Mouse (Mus musculus) kidney, embryonic 15.5 days (tissue): Measurements from ENCODE around the gene Igf1r. TPM values are rescaled to one million over a fixed set of nuclear protein-coding genes. Genes with fewer than 3 reads are reported as not detected.

Source experiments
- ATAC-seq: fragments of 200-750 bp; cut with Nextera tagmentation; replicated peaks from 2 replicates; pipeline ENCODE4 v1.8.0; 2017; ENCODE audit warnings: moderate TSS enrichment; ENCODE audit not compliant: low FRiP score
- H3K27ac ChIP-seq: fragments of 300-500 bp; sonication (generic); 2 replicates; pipeline ENCODE4 v1.5.1; 2015; ENCODE audit warnings: mild to moderate bottlenecking, inconsistent platforms
- H3K27me3 ChIP-seq: fragments of 300-500 bp; sonication (generic); 2 replicates; pipeline ENCODE4 v1.6.1; 2015; ENCODE audit warnings: inconsistent platforms
- H3K36me3 ChIP-seq: fragments of 300-500 bp; sonication (generic); 2 replicates; pipeline ENCODE4 v1.6.1; 2015; ENCODE audit warnings: inconsistent platforms
- H3K4me1 ChIP-seq: fragments of 300-500 bp; sonication (generic); 2 replicates; pipeline ENCODE4 v1.6.1; 2015; ENCODE audit warnings: inconsistent platforms
- H3K4me2 ChIP-seq: fragments of 300-500 bp; sonication (generic); 2 replicates; pipeline ENCODE4 v1.6.1; 2015; ENCODE audit warnings: moderate library complexity, mild to moderate bottlenecking, inconsistent platforms
- H3K4me3 ChIP-seq: fragments of 300-500 bp; sonication (generic); replicated peaks from 2 replicates; pipeline ENCODE4 v1.5.1; 2015; ENCODE audit warnings: mild to moderate bottlenecking, inconsistent platforms
- H3K9ac ChIP-seq: fragments of 300-500 bp; sonication (generic); 2 replicates; pipeline ENCODE4 v1.6.1; 2015; ENCODE audit warnings: mild to moderate bottlenecking, inconsistent platforms
- H3K9me3 ChIP-seq: fragments of 300-500 bp; sonication (generic); replicated peaks from 2 replicates; pipeline ENCODE4 v1.6.1; 2016; ENCODE audit warnings: inconsistent platforms
- WGBS: fragments of 180-500 bp; shearing (Covaris S2); methylation state at CpG from one replicate; pipeline ENCODE4 v1.1.7; 2015; ENCODE audit warnings: mixed read lengths; 5-methylcytosine and 5-hydroxymethylcytosine counted together
- polyA plus RNA-seq: library from polyadenylated mRNA; unstranded; fragments of >200 nt; fragmentation: Nextera tagmentation; extraction: Ambion mirVana; gene quantifications from 2 replicates; pipeline ENCODE4 v1.2.1, GENCODE M21; 2015

The Igf1r gene
- polyA plus RNA-seq, 1 experiment from 2014 or later = 26.9 TPM

- Histone ChIP-seq H3K9ac (no peak overlapping the region), H3K4me1 (peaks cover 50% of the 10 kb centered on the region), H3K4me3 (no peak overlapping the region), H3K9me3 (no peaks in the 10 kb centered on the region), H3K27me3 (no peaks in the 10 kb centered on the region), H3K4me2 (no peak overlapping the region), H3K36me3 (0 out of 2 replicates have a peak, but pooled peaks cover 3% of the 10 kb centered on the region), H3K27ac (no peak overlapping the region)
- no peak for ATAC-seq
- WGBS = 53% methylated on average over 5 of the region's 5 CpGs
Measured at GRCm38 (mm10) chr7:68114364-68114763, 161.7 kb downstream of the Igf1r start.

- no peak overlapping the region for H3K9ac ChIP-seq
- H3K4me1 ChIP-seq = peaks cover 56% of the 10 kb centered on the region
- 0 out of 2 replicates have a peak, but pooled peaks cover 3% of the 10 kb centered on the region for H3K36me3 ChIP-seq
- H3K4me2 ChIP-seq = no peak overlapping the region
- 0 out of 2 replicates have a peak, but pooled peaks have one; percentile 7 for ATAC-seq
- H3K27ac ChIP-seq = no peak overlapping the region
- no peaks in the 10 kb centered on the region for H3K9me3 ChIP-seq
- 68% methylated on average over 21 of the region's 21 CpGs for WGBS
- no peak overlapping the region for H3K4me3 ChIP-seq
- no peaks in the 10 kb centered on the region for H3K27me3 ChIP-seq
Measured at GRCm38 (mm10) chr7:68114983-68115715, 162.5 kb downstream of the Igf1r start.

GRCm38 (mm10) chr7:68117567-68117966 lies 164.9 kb downstream of the Igf1r start:
- H3K9ac ChIP-seq = no peak overlapping the region
- no peaks in the 10 kb centered on the region for H3K27me3 ChIP-seq
- H3K4me3 ChIP-seq = no peak overlapping the region
- peaks cover 60% of the 10 kb centered on the region for H3K4me1 ChIP-seq
- 0 out of 2 replicates have a peak, but pooled peaks cover 3% of the 10 kb centered on the region for H3K36me3 ChIP-seq
- 75% methylated on average over 5 of the region's 5 CpGs for WGBS
- ATAC-seq = no peak
- H3K4me2 ChIP-seq = no peak overlapping the region
- H3K9me3 ChIP-seq = no peaks in the 10 kb centered on the region
- peak overlapping the region; percentile 83 for H3K27ac ChIP-seq

DNA sequence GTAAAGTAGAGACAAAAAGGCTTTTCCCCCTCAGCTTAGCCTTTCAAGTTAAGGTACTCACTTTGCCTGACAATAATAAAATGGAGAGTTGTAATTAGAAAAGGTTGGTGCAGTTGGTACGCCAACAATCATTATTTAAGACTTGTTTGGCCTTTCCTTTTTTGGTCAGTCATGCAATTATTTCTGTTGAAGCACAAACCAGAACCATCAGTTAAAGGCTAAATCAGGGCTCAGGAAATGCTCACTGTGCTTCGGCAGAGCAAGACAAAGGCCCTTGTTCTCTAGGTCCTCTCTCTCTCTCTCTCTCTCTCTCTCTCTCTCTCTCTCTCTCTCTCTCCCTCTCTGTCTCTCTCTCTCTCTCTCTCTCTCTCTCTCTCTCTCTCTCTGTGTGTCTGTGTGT lies 165.4 kb downstream of the Igf1r start:
- Histone ChIP-seq H3K9ac (no peak overlapping the region), H3K9me3 (no peaks in the 10 kb centered on the region), H3K4me3 (no peak overlapping the region), H3K36me3 (0 out of 2 replicates have a peak, but pooled peaks cover 3% of the 10 kb centered on the region), H3K27me3 (no peaks in the 10 kb centered on the region), H3K27ac (peak overlapping the region; percentile 83), H3K4me2 (no peak overlapping the region), H3K4me1 (peaks cover 58% of the 10 kb centered on the region)
- ATAC-seq = no peak
- 43% methylated on average over 2 of the region's 2 CpGs for WGBS

GRCm38 (mm10) chr7:68119605-68120004 lies 167.0 kb downstream of the Igf1r start:
- no peak for ATAC-seq
- Histone ChIP-seq H3K4me1 (peaks cover 53% of the 10 kb centered on the region), H3K4me2 (no peak overlapping the region), H3K27me3 (no peaks in the 10 kb centered on the region), H3K9me3 (no peaks in the 10 kb centered on the region), H3K4me3 (no peak overlapping the region), H3K27ac (peak overlapping the region; percentile 48), H3K36me3 (0 out of 2 replicates have a peak, but pooled peaks cover 3% of the 10 kb centered on the region), H3K9ac (no peak overlapping the region)
- 53% methylated on average over 5 of the region's 5 CpGs for WGBS

DNA sequence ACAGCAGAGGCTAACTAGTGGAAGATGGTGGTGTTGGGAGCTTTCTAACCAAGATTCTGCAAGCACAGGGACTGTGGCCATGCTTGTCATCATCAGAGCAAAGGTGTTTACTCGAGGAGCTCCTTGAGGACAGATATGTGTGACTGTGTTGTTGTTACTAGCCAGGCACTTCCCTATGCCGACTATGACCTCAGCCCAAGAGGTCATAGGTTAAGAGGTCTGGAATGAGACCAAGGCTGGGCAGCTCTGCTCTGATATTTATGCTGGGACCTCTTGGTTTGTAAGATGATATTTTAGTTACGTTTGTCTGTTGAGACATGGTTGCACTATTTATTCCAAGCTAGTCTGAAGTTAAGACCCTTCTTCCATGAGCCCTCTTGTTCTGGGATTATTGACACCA lies 169.8 kb downstream of the Igf1r start:
- Histone ChIP-seq H3K36me3 (0 out of 2 replicates have a peak, but pooled peaks cover 2% of the 10 kb centered on the region), H3K4me1 (peaks cover 38% of the 10 kb centered on the region), H3K27me3 (no peaks in the 10 kb centered on the region), H3K4me3 (no peak overlapping the region), H3K9me3 (no peaks in the 10 kb centered on the region), H3K27ac (no peak overlapping the region), H3K4me2 (no peak overlapping the region), H3K9ac (no peak overlapping the region)
- ATAC-seq = no peak
- WGBS = 26% methylated on average over 3 of the region's 3 CpGs

DNA sequence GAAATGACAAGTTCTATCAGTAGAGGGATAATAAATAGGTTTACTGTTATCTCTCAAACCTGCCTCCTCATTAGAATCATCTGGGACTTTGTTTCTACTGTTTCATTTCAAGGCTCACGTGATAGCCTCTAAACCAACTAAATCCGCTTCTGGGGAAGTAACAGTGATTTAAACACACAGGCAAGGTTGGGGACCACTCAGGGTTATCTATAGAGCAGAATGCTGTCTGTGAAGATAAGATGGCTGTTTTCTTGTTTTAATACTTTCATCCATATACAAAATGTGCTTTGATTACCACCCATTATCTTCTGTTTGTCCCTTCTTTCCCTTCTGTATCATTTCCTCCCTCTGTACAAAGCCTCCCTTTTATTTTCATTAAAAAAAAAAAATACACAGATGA lies 172.7 kb downstream of the Igf1r start:
- Histone ChIP-seq H3K4me3 (no peak overlapping the region), H3K9ac (no peak overlapping the region)
- WGBS = 79% methylated on average over 2 of the region's 2 CpGs

GRCm38 (mm10) chr7:68127799-68128261 lies 175.2 kb downstream of the Igf1r start:
- H3K4me2 ChIP-seq = peak overlapping the region; percentile 88
- 0 out of 2 replicates have a peak, but pooled peaks have one; percentile 40 for ATAC-seq
- no peak overlapping the region for H3K9ac ChIP-seq
- no peaks in the 10 kb centered on the region for H3K27me3 ChIP-seq
- peak overlapping the region; percentile 68; the same call in 1 of the 2 replicates for H3K4me3 ChIP-seq
- no peaks in the 10 kb centered on the region for H3K36me3 ChIP-seq
- peak overlapping the region; percentile 94 for H3K27ac ChIP-seq
- H3K9me3 ChIP-seq = no peaks in the 10 kb centered on the region
- peaks cover 42% of the 10 kb centered on the region for H3K4me1 ChIP-seq
- WGBS = 45% methylated on average over 6 of the region's 6 CpGs

More for the DNA sequence above, 172.7 kb downstream of the Igf1r start:
- H3K9me3 ChIP-seq = no peaks in the 10 kb centered on the region
- ATAC-seq = no peak
- H3K27me3 ChIP-seq = no peaks in the 10 kb centered on the region
- H3K36me3 ChIP-seq = no peaks in the 10 kb centered on the region
- H3K27ac ChIP-seq = no peak overlapping the region
- H3K4me1 ChIP-seq = peaks cover 37% of the 10 kb centered on the region
- H3K4me2 ChIP-seq = no peak overlapping the region

- ATAC-seq = no peak
- peak overlapping the region; percentile 94 for H3K27ac ChIP-seq
- H3K4me1 ChIP-seq = peaks cover 42% of the 10 kb centered on the region
- no peak overlapping the region for H3K9ac ChIP-seq
- peak overlapping the region; percentile 68 for H3K4me3 ChIP-seq
- no peaks in the 10 kb centered on the region for H3K9me3 ChIP-seq
- H3K4me2 ChIP-seq = peak overlapping the region; percentile 88
- H3K36me3 ChIP-seq = no peaks in the 10 kb centered on the region
- WGBS = 14% methylated on average over 7 of the region's 7 CpGs
- no peaks in the 10 kb centered on the region for H3K27me3 ChIP-seq
Measured at GRCm38 (mm10) chr7:68128271-68128674, 175.6 kb downstream of the Igf1r start.

DNA sequence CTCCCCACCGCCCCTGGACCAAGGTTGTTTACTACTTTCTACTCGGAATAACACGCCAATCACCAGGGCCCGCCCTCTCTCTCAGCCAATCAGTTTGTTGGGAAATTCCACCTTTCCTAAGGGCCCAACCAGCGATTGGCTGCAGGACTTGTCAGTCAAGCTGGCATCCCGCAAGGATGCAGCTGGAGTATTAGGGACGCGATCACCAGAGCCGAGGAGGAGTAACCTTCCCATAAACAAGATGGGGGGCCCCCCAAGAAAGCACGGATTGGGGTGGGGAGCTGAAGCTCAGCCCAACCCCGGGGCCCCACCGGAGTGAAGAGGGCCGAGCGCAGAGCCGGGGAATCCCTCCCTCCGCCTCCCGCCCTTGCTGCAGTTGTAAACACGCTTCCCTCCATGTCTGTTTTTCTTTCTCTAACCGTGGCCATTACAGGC lies 176.5 kb downstream of the Igf1r start:
- peak overlapping the region; percentile 94 for H3K27ac ChIP-seq
- ATAC-seq = peak; percentile 94
- H3K4me2 ChIP-seq = peak overlapping the region; percentile 88
- no peaks in the 10 kb centered on the region for H3K36me3 ChIP-seq
- peaks cover 46% of the 10 kb centered on the region for H3K4me1 ChIP-seq
- under 1% methylated on average over 19 of the region's 19 CpGs for WGBS
- peak overlapping the region; percentile 54 for H3K9ac ChIP-seq
- peak overlapping the region; percentile 68 for H3K4me3 ChIP-seq
- H3K9me3 ChIP-seq = no peaks in the 10 kb centered on the region
- no peaks in the 10 kb centered on the region for H3K27me3 ChIP-seq

DNA sequence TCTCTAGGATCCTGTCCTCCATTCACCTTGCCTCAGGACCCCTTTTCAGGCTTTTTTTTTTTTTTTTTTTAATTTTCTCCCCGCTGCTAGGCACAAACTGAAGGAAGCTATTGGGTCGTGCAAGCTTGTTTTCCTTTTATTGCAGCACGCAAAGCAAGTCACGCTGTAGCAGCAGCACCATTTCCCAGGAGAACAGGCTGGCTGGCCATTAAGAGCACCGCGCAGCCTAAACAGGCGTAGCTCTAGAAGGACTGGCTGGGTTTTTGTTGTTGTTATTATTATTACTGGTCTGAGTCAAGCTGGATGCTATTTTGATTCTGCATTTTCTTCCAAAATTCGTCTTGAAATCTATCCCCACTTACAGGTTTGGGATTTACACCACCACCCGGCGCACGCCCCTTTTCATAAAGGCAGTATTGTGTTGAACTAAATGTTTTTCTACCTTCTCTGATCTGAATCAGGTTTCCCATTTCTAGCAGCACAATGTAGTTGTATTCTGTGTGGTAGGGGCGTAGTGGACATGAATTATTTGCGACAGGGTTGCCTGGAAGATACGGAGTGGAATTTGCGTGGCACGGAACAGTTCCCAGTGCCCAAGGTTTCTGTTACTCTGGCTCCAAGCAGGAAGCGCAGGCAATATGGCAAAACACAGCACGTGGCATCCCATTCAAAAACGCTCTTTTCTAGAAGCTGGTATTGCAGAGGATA lies 177.1 kb downstream of the Igf1r start:
- H3K27ac ChIP-seq = peak overlapping the region; percentile 94
- no peaks in the 10 kb centered on the region for H3K36me3 ChIP-seq

More for the DNA sequence above, 177.1 kb downstream of the Igf1r start:
- peak overlapping the region; percentile 68 for H3K4me3 ChIP-seq
- H3K4me1 ChIP-seq = peaks cover 47% of the 10 kb centered on the region
- ATAC-seq = peak; percentile 50
- H3K27me3 ChIP-seq = no peaks in the 10 kb centered on the region
- H3K9me3 ChIP-seq = no peaks in the 10 kb centered on the region
- peak overlapping the region; percentile 54 for H3K9ac ChIP-seq
- H3K4me2 ChIP-seq = peak overlapping the region; percentile 88
- under 1% methylated on average over 19 of the region's 19 CpGs for WGBS
